Mouse (Mus musculus) left cerebral cortex, postnatal 10 days (tissue): ENCODE measurements at regions not wholly inside any gene's neighbourhood (a gene's known extent, or its start where the extent isn't known, plus 50 kb on each side); places are given as distances from the start of the nearest gene placed in this dataset.

Experiments used
- DNase-seq, 2 experiments: peaks; one replicate each; pipeline ENCODE4 v3.0.0; 2021 to 2022; ENCODE audit warnings: low spot score in 2 of 2, mixed read lengths in 1 of 2; ENCODE audit errors: extremely low spot score in 1 of 2
- intact Hi-C: fragments of 180-260 bp; cut with DNase I; formaldehyde crosslinking; loops from one replicate; pipeline ENCODE4 v1.15.1; 2025

GRCm38 (mm10) chr10:119063209-119063699, 176.6 kb downstream of the Cand1 start:
- intact Hi-C loops, result no loop called here
- DNase-seq, result no peak

DNA sequence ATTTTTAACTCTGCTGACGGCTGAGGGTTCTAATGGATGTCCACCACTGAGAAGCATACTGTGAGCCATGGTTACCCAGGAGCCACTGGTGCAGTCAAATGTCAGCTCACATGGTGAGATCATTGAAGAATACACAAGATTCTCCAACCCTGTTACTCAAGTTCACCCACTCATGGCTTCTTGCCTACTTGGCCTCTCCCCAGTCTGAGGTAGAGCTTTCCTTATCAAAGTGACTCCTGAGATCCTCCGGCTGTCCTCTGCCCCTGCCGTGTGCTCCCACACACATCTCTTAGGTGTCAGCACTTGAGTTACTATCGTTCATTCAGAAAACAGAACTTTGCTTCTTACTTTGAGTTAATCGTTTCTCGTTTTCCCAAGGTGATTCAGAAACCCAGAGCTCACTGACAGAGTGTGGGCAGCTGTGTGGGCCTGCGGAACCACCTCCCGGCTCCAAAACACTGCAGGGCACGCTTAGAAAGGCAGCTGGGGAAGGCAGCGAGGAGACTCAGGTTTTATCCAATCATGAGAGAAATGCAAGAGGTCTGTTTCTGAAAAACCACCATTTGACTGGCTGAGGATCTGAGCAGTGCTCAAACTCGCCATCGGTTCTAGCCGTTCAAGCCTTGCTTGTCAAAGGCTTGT, 177.8 kb downstream of the Cand1 start:
- DNase-seq, result no peak
- intact Hi-C loops, result no loop called here

- intact Hi-C loops, result no loop called here
- no peak for DNase-seq
Measured at GRCm38 (mm10) chr10:119061349-119061850, 178.5 kb downstream of the Cand1 start.

- intact Hi-C loops, result no loop called here
- DNase-seq, result no peak
Measured at GRCm38 (mm10) chr10:119058493-119059020, 181.3 kb downstream of the Cand1 start.

GRCm38 (mm10) chr10:119055199-119055785, 184.6 kb downstream of the Cand1 start:
- peak; percentile 82 to 88 for DNase-seq
- intact Hi-C loops, result no loop called here

DNA sequence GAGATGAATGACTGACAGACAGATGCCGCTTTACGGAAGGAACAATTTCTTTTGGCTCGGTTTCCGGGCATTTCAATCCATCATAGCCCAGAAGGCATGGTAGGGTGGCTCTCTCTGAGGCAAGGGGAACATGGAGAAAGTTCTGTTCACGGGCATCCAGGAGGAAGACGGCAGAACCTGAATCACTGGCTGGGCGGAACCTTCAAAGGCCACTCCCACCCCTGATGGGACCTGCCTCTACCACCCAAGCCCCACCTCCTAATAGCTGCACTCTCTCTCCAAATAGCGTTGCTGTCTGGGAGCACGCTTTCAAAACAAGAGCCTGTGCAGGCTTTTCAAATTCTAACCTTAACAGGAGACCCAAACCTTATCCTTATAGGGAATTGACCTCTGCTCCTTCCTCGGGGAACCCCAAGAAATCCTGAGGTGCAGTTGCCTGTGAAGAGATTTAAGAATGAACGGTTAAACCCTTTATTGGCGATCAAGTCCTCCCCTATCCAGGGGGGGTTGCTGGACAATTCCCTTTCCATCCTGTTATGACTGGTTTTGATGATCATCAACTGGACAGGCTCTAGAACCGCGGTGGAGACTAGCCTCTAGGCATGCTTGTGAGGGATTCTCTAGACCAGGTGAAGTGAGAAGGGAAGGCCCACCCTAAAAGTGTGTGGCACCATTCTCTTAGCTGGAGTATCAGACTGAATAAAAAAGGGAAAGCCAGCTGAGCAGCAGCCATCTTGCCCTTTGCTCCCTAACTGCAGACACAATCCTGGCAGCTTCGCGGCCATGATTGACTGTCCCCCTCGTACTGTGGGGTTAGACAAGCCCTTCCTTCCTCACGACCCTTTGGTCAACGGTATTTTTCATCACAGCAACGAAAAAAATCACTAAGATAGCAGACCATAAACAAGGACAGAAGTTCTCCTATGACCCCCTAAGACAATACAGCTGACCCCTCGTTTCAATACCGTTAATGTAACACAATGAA, 184.5 kb upstream of the Dyrk2 start:
- DNase-seq, result no peak
- intact Hi-C loops, result no loop called here

DNA sequence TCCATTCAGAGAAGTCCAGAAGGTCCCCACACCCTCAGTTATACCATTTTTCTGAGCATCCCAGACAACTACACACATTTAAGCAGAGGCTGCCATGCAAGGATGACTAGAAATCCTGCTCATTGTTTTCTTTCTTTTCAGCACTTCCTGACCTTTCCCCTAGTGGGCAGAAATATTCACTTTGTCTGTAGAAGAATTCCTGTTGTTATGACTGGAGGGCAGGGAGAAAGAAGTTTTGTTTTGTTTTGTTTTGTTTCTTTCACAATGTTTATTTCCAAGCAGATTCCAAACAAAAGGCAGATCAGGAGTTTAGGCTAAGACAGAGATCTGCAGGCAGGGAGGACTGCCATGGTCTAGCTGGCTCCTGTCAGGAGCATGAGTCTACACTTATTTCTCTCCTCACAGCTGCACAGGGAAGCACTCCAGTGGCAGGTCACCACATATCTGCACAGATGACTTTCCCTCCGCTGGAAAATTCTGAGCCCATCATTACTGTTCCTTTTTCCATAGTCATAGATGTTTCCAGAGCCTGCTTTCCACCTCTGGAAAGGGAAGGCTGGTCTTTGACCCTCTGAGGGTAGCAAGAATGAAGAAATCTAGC, 182.5 kb upstream of the Dyrk2 start:
- DNase-seq, result no peak
- intact Hi-C loops, result no loop called here

- intact Hi-C loops, result no loop called here
- DNase-seq, result no peak
Measured at GRCm38 (mm10) chr10:119051598-119051997, 181.6 kb upstream of the Dyrk2 start.

GRCm38 (mm10) chr10:119050017-119050685, 180.1 kb upstream of the Dyrk2 start:
- DNase-seq, result no peak
- intact Hi-C loops, result no loop called here

GRCm38 (mm10) chr10:119048643-119049420, 178.8 kb upstream of the Dyrk2 start:
- intact Hi-C loops, result no loop called here
- DNase-seq, result no peak

- intact Hi-C loops, result no loop called here
- DNase-seq, result no peak
Measured at GRCm38 (mm10) chr10:119045059-119045458, 175.1 kb upstream of the Dyrk2 start.

DNA sequence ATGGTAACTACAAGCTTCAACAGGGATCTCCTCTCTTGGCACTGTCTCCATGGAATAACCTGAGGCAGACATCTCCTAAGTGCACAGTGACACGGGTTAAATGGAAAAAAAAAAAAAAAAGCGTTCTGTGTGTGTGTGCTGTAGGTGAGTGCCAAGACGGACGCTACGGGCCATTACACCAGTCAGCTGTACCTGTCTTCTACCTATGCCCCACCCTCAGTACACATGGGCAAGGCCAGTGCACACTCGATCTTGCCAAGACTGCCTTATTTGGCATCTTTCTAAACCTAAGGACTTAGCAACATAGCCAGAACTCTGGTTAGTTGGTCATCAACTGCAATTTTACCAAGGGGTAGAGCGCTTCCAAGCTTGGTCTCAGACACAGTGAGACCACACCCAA, 173.1 kb upstream of the Dyrk2 start:
- intact Hi-C loops, result no loop called here
- DNase-seq, result no peak

DNA sequence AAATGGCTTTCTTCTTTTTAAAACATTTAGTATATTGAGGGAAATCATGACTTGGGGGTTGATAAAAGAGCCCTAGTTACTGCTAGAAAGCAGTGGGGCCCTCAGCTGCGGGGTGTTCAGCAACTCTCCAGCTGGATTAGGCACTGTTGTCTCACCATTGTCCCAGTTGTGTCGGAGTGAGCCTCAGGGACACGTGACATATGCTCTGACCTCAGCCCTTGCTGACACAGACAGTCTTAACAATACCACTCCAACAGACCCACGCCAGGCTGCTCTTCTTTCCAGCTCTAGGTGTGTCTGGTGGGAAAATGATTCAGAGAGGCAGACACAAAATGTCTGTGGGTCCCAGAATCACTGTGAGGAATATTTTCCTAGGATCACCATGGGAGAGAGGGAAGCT, 170.2 kb upstream of the Dyrk2 start:
- no peak for DNase-seq
- intact Hi-C loops, result no loop called here

DNA sequence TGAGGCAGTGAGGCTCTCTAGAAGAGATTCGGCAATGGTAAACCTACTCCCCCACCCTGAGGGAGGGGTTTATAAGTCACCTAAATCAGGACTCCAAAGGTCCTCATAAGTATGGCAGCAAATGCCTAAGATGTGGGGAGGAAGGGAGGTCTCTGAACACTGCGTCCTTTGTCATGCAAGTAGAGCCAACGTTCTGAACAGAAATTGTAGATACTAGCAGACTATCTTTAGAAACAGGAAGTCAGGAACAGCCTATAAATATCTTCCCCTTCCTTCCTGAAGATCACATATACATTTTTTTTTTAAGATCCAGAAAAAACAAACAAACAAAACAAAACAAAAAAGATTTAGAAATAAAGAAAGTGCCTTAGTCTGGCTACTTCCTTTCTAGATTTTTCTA, 169.7 kb upstream of the Dyrk2 start:
- intact Hi-C loops, result no loop called here

GRCm38 (mm10) chr10:119038991-119039390, 169.0 kb upstream of the Dyrk2 start:
- intact Hi-C loops, result no loop called here
- DNase-seq, result no peak

More for the DNA sequence above, 169.7 kb upstream of the Dyrk2 start:
- DNase-seq, result no peak

- no peak for DNase-seq
- intact Hi-C loops, result no loop called here
Measured at GRCm38 (mm10) chr10:119037781-119038180, 167.8 kb upstream of the Dyrk2 start.

DNA sequence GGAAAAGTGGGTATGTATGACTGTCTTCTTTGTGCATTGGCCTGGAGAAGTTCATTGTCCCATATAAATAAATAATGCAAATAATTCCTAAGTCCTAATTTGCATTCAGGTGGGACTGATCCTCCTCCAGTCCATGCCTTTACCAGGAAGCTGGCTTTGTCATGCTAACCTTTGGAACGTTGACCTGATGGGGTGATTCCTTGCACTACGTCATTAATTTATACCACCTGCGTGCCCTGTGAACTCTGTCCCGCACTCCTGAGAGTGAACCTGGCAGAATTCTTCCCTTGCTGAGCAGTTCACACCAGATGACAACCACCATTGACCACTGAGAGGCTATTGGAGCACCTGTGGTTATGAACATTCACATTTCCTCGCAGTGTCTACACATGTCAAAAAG, 165.9 kb upstream of the Dyrk2 start:
- intact Hi-C loops, result no loop called here
- DNase-seq, result no peak

GRCm38 (mm10) chr10:119034396-119034795, 164.4 kb upstream of the Dyrk2 start:
- DNase-seq, result no peak
- intact Hi-C loops, result no loop called here
